Comparison of ENCODE assay signal across 10 mouse cellular contexts in the genomic region with DNA sequence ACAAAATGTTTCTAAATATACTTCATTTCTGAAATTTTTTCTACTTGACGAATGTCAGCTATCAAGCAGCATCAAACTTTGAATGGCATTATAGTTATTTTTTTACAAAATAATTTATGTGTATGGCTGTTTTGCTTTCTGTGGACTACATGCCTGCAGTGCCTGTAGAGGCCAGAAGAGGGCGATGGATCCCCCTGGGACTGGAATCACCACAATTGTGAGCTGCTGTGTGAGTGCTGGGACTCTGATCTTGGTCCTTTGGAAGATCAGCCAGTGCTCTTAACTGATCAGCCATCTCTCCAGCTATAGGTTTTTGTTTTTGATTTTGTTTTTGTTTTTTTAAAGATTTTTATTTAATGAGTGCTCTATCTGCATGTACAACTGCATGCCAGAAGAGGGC. TPM values are rescaled to one million over a fixed set of nuclear protein-coding genes. Genes with fewer than 3 reads are reported as not detected.
DNase-seq lines count a peak whose midpoint lies in the region; ATAC-seq and TF ChIP-seq lines count a peak whose summit lies in the region.
"Had no signal": no experiment of that assay in that cellular context is flagged by ENCODE, and none has a peak within 500 bp of the region (broad histone marks: within the 10 kb centered on the region; RNA-seq: fewer than 3 reads in every experiment).

No protein-coding gene starts in this region.

- peaks cover 8% of the 10 kb centered on the region for H3K4me1 ChIP-seq in lung, adult 2 months (ENCODE audit: control insufficient read depth, insufficient read depth, low read length)

- peak; percentile 42 to 57 for DNase-seq in cerebellum, postnatal 10 days
- no peak for DNase-seq in cerebellum, adult 9-11 months
- DNase-seq in lung, adult 2 months: no peak
- no peak for DNase-seq in lung, adult 18-20 months
- DNase-seq in induced T-regulatory cell, adult 2 months (ENCODE audit: low read depth): peak; percentile 85
- peak; percentile 63 for DNase-seq in testis, postnatal 10 days (ENCODE audit: low spot score)
- no peak for DNase-seq in right cerebral cortex, adult 2 months (ENCODE audit: low spot score in 2 of 2)

- WGBS in lung, adult 2 months: 37% methylated on average over 2 of the region's 2 CpGs

- no peak overlapping the region for H3K4me3 ChIP-seq in lung, adult 2 months (replicated peaks; ENCODE audit: extremely low read depth, low read depth, low read length)
- H3K4me3 ChIP-seq: embryonic facial prominence, embryonic 15.5 days; heart, embryonic 13.5 days had no signal

- no peak for TF ChIP-seq POLR2A in lung, adult 2 months (IDR thresholded peaks at IDR 0.05; ENCODE audit: borderline replicate concordance, extremely low read depth, low read depth, low read length)

- no peak for ATAC-seq in inflammation-experienced regulatory T-cells, adult 6 months

- TF ChIP-seq CTCF in lung, adult 2 months (IDR thresholded peaks at IDR 0.05; ENCODE audit: insufficient read depth, low read length): peak; percentile 65

RNA-seq across cellular contexts. Expression of gene Nab2, which starts 2.9 kb away (rescaled TPM):
- polyA plus RNA-seq in lung, adult 2 months (2012; rRNA removed): 32.8 and 35.1 TPM in 2 replicates
- 1 to 10 TPM; 7.5 to 9.5 (median 7.8) TPM for polyA plus RNA-seq in inflammation-experienced regulatory T-cells, adult 6 months (2017; shearing (Covaris generic))

RNA-seq across cellular contexts. Expression of gene Nemp1, which starts 4.6 kb away (rescaled TPM):
- 2.7 and 3.6 TPM in 2 replicates for polyA plus RNA-seq in lung, adult 2 months (2012; rRNA removed)
- polyA plus RNA-seq in inflammation-experienced regulatory T-cells, adult 6 months (2017; shearing (Covaris generic)): 1 to 10 TPM; 3.7 to 5.9 (median 5.7) TPM

RNA-seq across cellular contexts. Expression of gene Stat6, which starts 28.5 kb away (rescaled TPM):
- polyA plus RNA-seq in lung, adult 2 months (2012; rRNA removed): 92.3 and 123 TPM in 2 replicates
- 100 to 1,000 TPM; 148 to 195 (median 176) TPM for polyA plus RNA-seq in inflammation-experienced regulatory T-cells, adult 6 months (2017; shearing (Covaris generic))

RNA-seq across cellular contexts. Expression of gene Myo1a, which starts 33.7 kb away (rescaled TPM):
- polyA plus RNA-seq in lung, adult 2 months (2012; rRNA removed): 0.11 and 0.77 TPM in 2 replicates
- not detected for polyA plus RNA-seq in inflammation-experienced regulatory T-cells, adult 6 months (2017; shearing (Covaris generic))

RNA-seq across cellular contexts. Expression of gene Lrp1, which starts 50.3 kb away (rescaled TPM):
- 215 and 248 TPM in 2 replicates for polyA plus RNA-seq in lung, adult 2 months (2012; rRNA removed)
- 1 to 10 TPM in 1 of 3 experiments, under 1 TPM in 1, not detected in 1; 0.04 to 1.4 TPM for polyA plus RNA-seq in inflammation-experienced regulatory T-cells, adult 6 months (2017; shearing (Covaris generic))

Comparison
In these comparisons a context has a peak if more than half of its experiments do, and no peak if none do; other contexts are left out.
1. DNase-seq: peak in cerebellum, postnatal 10 days (2 of 2), induced T-regulatory cell, adult 2 months (single experiment) and testis, postnatal 10 days (single experiment); none in cerebellum, adult 9-11 months (single experiment), lung, adult 2 months (single experiment), lung, adult 18-20 months (0 of 2) and right cerebral cortex, adult 2 months (0 of 2).